Mouse (Mus musculus) E14TG2a.4 (cell line): ENCODE measurements at regions not wholly inside any gene's neighbourhood (a gene's known extent, or its start where the extent isn't known, plus 50 kb on each side); places are given as distances from the start of the nearest gene placed in this dataset.

Experiments used
- CTCF ChIP-seq: conservative IDR thresholded peaks from 2 replicates; pipeline ENCODE4 v1.5.1; 2014; ENCODE audit warnings: low read length
- NANOG ChIP-seq: IDR thresholded peaks from 2 replicates; pipeline ENCODE4 v1.6.1; 2014; ENCODE audit warnings: borderline replicate concordance, low read length, mixed read lengths
- POU5F1 ChIP-seq: IDR thresholded peaks from 2 replicates; pipeline ENCODE4 v1.6.1; 2014; ENCODE audit warnings: low read length, borderline replicate concordance

DNA sequence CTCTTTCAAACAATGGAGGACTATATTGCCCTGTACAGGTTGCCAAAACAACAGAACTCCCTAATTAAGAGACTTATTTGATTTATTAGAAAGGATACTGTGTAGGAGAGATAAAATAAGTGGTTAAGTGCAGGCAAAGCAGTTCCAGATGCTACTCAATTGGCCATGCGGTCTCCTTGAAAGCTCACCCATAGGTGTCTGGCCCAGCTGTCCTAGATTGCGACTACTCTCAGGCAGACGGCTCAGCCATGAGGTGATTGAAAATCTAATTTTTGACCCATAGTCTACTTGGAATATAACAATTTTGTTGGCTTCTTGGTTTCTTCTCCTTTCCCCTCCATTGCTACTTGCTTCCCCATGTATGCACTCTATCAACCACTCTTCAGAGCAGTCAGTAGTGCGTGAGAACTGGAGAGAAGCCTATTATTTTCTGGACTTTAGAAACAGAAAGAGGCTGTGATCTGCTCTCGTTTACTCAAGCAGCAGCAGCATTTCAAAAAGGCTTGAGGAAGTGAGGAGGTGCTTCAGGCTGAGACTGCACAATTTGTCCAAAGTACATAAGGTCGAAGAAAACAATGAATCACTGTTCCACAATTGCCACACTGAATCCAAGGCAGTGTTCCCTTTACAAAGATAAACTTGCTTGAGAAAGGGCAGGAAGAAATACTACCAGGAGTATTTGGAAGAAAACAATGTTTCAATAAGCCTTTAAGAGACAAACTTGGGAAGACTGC, 339.4 kb downstream of the Epha7 start:
- TF ChIP-seq CTCF (no peak), NANOG (no peak), POU5F1 (no peak)
